Mouse (Mus musculus): ENCODE measurements around the gene AF067063. TPM values are rescaled to one million over a fixed set of nuclear protein-coding genes. Genes with fewer than 3 reads are reported as not detected.

Gene AF067063
- polyA plus RNA-seq (2017; shearing (Covaris generic)) = not detected

DNA sequence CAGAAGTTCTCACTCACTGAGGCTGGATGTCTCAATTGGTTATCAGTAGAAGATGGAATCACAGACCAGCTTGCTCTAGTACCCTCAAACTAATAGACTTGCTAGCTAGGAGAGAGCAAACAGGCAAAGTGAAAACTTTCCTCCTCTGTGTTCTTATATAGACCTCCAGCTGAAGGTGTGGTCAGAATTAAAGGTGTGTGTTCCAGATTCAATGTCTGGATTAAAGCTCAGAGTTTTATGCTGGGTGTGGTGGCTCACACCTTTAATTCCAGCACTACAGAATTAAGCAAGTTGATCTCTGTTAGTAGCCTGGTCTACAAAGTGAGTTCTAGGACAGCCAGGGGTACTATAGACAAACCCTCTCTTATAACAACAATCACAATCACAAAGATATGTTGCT is at the start of gene AF067063:
Gene AF067063, minus strand, starts transcription at position 101 of the 400 bp plus-strand sequence.

DNA sequence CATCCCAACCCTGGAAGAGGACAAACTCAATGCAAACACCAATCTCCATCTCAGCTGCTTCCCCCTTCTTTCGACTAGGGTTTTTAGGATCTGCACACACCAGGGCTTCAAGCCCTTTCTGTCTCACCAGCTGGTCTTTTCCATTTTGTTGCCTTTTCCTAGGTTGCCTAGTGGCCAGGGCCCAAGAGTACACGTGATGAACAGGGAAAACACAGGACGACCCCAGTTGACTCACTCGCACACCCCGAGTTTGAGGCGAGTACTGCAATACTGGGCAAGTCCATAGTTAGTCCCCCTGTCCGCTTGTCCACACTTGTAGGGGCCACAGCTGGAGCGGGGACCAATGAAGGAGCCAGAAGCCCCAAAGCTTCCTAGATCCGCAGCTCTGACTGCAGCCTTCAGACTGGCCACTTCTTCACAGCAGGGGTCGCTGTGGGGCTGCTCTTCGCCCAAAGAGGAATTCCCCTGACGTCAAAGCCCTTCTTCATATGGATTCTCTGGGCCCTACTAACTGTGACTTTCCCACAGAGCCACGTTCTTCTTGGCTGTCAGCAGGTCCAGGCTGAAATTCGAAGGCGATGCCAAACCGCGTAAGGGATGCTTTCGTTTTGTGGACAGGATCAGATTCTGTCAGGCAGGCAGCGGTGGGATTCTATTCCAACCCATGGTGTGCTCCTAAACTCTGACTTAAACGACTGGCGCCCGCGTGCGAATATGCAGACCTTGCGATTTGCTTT is 5.5 kb upstream of the AF067063 start, which contains the start of gene D13Ertd608e:
Gene D13Ertd608e, plus strand, starts transcription at position 687 of the 737 bp plus-strand sequence.

GRCm38 (mm10) chr13:119790761-119791579 is 39.0 kb downstream of the AF067063 start, which contains the start of gene Zfp131:
Zfp131 (minus strand) TSS chr13:119790889.

Other genes with a start within 250 kb of the AF067063 start
- gene Ccl28, start 206.4 kb downstream of the AF067063 start, polyA plus RNA-seq (2017; shearing (Covaris generic)) = under 1 TPM; 0.08 to 0.12 TPM
- gene Hmgcs1, start 139.8 kb downstream of the AF067063 start, polyA plus RNA-seq (2017; shearing (Covaris generic)) = 10 to 100 TPM; 17.9 to 34.1 TPM
- under 1 TPM; 0.27 to 0.75 TPM for gene Nim1k, start 74.3 kb downstream of the AF067063 start, polyA plus RNA-seq (2017; shearing (Covaris generic))
- 10 to 100 TPM; 30.1 to 33.2 TPM for gene Zfp131, start 39.3 kb downstream of the AF067063 start, polyA plus RNA-seq (2017; shearing (Covaris generic))
- not detected for gene D13Ertd608e, start 5.8 kb upstream of the AF067063 start, polyA plus RNA-seq (2017; shearing (Covaris generic))
- under 1 TPM in 1 of 2 experiments, not detected in 1; 0.29 TPM for gene Tcstv1, start 64.6 kb upstream of the AF067063 start, polyA plus RNA-seq (2017; shearing (Covaris generic))
- gene Gm21761, start 99.1 kb upstream of the AF067063 start, polyA plus RNA-seq (2017; shearing (Covaris generic)) = not detected
- under 1 TPM in 1 of 2 experiments, not detected in 1; 0.20 TPM for gene B020031M17Rik, start 120.6 kb upstream of the AF067063 start, polyA plus RNA-seq (2017; shearing (Covaris generic))
- not detected for gene Gm36079, start 196.8 kb upstream of the AF067063 start, polyA plus RNA-seq (2017; shearing (Covaris generic))
- gene Gm21188, start 222.0 kb upstream of the AF067063 start, polyA plus RNA-seq (2017; shearing (Covaris generic)) = 1 to 10 TPM in 1 of 2 experiments, under 1 TPM in 1; 0.73 to 3.1 TPM

All from activated CD4-positive, CD25-positive, alpha-beta regulatory T cell (primary cell).